Mouse (Mus musculus): ENCODE results near the gene Smurf2. TPM values are rescaled to one million over a fixed set of nuclear protein-coding genes. Genes with fewer than 3 reads are reported as not detected.
A peak's percentile ranks its signal among the peaks of the same experiment; 100 is the strongest.

Gene Smurf2
- polyA plus RNA-seq, 1 experiment = 13.7 TPM

DNA sequence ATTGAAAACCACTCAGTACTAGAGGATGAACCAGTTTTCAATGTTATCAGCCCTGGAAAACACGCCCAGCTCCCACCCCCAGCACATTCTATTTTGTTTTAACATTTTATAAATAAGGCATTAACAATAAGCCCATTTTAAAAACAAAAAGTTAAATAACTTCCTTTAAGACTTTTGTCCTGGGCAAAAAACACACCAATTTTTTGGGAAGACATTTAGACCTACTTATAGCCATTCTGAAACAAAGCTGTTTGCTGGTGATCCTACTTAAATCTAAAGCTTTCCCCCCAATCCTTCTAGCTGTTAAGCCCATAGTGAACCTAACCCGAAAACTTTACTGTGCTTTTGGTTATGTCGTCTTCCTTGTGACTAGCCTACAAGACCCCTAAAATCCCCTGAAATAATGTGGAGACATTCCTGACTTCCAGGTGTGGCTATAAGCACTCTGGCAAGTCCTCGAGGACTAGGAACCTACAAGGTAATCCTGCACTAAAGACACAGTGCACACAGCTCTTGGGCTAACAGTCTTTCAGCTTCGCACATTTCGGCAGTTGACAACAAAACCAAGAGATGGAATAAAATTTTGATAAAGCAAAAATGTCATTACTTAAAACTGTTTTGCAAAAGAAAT, 139.8 kb downstream of the Smurf2 start:
- TF ChIP-seq CTCF (IDR thresholded peaks at IDR 0.05; ENCODE audit: extremely low read depth, insufficient read depth, low read length) (no peak), POLR2A (IDR thresholded peaks at IDR 0.05; ENCODE audit: extremely low read depth, insufficient read depth, low read length) (no peak)
- Histone ChIP-seq H3K27ac (ENCODE audit: insufficient read depth, low read length) (no peak overlapping the region), H3K4me1 (ENCODE audit: control insufficient read depth, insufficient read depth, low read length) (peaks cover 3% of the 10 kb centered on the region; the same call in 1 of the 2 replicates), H3K4me3 (ENCODE audit: insufficient read depth, low read length) (no peak overlapping the region)

DNA sequence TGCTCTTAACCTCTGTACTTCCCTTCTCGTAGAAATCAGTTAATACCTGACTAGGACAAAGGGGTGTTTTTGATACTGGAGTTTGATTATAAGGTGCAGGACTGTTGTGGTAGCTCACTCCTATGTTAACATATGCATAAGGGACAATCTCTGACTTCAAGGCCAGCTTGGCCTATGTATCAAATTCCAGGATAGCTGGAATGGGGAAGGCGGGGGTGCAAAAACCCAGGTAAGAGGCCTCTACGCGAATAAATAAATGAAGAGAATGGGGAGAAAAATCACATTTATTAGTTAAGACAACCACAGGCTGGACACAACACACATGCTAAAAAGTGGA, 140.5 kb downstream of the Smurf2 start:
- Histone ChIP-seq H3K4me1 (ENCODE audit: control insufficient read depth, insufficient read depth, low read length) (peaks cover 3% of the 10 kb centered on the region; the same call in 1 of the 2 replicates), H3K27ac (ENCODE audit: insufficient read depth, low read length) (no peak overlapping the region), H3K4me3 (ENCODE audit: insufficient read depth, low read length) (no peak overlapping the region; the same call in 1 of the 2 replicates)
- TF ChIP-seq CTCF (IDR thresholded peaks at IDR 0.05; ENCODE audit: extremely low read depth, insufficient read depth, low read length) (no peak), POLR2A (IDR thresholded peaks at IDR 0.05; ENCODE audit: extremely low read depth, insufficient read depth, low read length) (no peak)

DNA sequence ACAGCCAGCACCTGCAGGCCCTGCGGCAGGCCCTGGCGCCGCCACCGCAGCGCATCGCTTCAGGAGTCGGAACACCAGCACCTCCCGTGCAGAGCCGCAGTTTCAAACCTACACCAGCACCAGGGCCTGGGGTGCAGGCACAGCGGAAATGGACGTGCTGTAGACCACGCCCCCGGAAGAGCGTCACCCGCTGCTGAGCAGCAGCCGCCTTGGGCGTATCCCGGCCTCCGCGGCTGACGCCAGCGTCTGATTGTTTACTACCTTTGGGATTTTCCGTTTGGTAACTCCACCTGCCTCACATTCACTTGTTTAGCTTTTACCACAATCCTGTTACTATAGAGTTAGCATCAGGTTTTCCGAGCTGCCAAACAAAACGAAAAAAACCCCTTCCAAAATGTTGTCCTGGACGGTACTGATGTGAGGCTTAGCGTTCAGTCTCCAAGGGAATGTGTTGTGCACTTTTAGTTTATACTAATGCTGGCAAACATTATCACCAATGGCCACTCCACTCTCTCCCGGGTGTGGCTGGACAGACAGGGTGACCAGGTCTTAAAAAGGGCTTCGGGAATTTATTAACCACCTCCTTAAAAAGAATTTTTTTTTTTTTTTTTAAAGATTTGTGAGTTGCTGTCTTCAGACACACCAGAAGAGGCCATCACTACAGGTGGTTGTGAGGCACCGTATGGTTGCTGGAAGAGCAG, 141.0 kb downstream of the Smurf2 start, which contains the start of gene Polg2:
Gene Polg2 (minus strand): TSS at position 150 of the 701 bp plus-strand sequence.
- Histone ChIP-seq H3K4me1 (ENCODE audit: control insufficient read depth, insufficient read depth, low read length) (peaks cover 3% of the 10 kb centered on the region; the same call in 1 of the 2 replicates), H3K4me3 (ENCODE audit: insufficient read depth, low read length) (peak within 1 kb of the TSS; percentile 63), H3K27ac (ENCODE audit: insufficient read depth, low read length) (peak within 1 kb of the TSS; percentile 67; the same call in 1 of the 2 replicates)
- TF ChIP-seq CTCF (IDR thresholded peaks at IDR 0.05; ENCODE audit: extremely low read depth, insufficient read depth, low read length) (no peak), POLR2A (IDR thresholded peaks at IDR 0.05; ENCODE audit: extremely low read depth, insufficient read depth, low read length) (peak; percentile 93)

DNA sequence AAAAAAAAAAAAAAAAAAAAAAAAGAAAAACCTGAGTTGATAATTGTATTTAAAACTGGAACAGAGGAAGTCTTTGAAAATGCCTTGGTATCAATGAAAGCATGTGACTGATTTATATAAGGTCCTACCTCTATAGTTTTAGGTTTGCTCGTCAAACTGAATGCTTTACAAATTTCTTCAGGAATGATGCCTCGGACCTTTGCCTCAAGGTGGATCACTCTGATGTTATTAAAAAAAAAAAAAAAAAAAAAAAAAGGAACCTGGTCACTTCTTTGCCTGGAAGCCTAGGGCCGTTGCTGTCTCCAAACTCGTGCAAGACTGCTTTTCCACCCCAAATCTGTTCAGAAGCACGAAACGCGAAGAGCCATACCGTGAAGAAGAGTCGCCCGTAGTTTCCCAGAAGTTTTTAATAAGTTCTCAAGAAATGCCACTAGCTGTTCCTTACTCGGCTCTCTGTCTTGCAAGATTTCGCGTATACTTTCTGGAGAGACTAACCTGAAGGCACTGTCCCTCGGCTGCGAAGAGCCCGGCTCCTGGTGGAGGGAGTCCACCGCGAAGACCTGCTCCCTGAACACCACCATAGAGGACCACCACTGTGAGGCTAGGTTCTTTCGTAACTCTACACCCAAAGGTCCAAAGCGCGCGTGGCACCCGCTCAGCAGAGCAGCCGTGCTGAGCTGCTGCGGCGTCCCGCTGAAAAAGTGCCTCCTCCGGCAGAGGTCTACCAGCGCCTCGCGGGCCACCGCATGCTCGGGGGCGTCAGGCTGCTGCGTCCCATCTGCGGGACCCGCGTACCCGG, 141.7 kb downstream of the Smurf2 start:
- Histone ChIP-seq H3K4me1 (ENCODE audit: control insufficient read depth, insufficient read depth, low read length) (peaks cover 3% of the 10 kb centered on the region; the same call in 1 of the 2 replicates), H3K27ac (ENCODE audit: insufficient read depth, low read length) (peak overlapping the region; percentile 67; the same call in 1 of the 2 replicates), H3K4me3 (ENCODE audit: insufficient read depth, low read length) (peak overlapping the region; percentile 63)
- TF ChIP-seq POLR2A (IDR thresholded peaks at IDR 0.05; ENCODE audit: extremely low read depth, insufficient read depth, low read length) = no peak
- TF ChIP-seq CTCF (IDR thresholded peaks at IDR 0.05; ENCODE audit: extremely low read depth, insufficient read depth, low read length) = no peak

DNA sequence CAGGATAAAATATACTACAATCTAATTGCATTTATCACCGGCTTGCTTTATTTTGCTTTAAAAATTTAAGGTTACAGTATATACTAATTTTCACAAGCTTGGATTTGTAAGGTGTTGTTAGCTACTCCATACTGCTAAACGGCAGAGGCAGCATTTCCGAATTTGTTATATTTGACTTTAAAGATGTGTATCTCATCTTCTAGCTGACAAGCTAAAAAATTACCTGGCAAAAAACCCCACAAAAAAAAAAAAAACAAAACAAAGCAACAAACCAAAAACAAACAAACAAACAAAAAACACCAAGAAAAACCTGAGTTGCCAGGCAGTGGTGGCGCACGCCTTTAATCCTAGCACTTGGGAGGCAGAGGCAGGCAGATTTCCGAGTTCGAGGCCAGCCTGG, 142.4 kb downstream of the Smurf2 start:
- Histone ChIP-seq H3K27ac (ENCODE audit: insufficient read depth, low read length) (no peak overlapping the region), H3K4me3 (ENCODE audit: insufficient read depth, low read length) (peak overlapping the region; percentile 63; the same call in 1 of the 2 replicates)
- no peak for TF ChIP-seq POLR2A (IDR thresholded peaks at IDR 0.05; ENCODE audit: extremely low read depth, insufficient read depth, low read length)
- no peak for TF ChIP-seq CTCF (IDR thresholded peaks at IDR 0.05; ENCODE audit: extremely low read depth, insufficient read depth, low read length)

DNA sequence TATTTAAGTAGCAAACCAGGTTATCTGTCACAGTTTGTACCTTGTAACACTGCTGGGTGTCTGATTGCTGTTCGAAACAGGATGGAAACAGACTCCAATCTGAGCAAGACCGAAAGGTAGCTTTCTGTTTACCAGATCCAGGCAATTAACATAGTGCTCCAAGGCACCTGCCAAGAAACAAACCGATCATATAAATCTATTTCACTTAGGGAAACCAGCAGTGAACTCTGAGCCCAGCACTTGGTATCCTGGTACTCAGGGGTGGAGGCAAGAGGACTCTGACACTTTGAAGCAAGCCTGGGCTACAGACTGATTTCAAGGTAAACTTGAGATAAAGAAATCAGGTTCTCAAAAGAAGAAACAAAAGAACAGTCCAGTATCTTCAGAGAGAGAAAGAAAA, 143.1 kb downstream of the Smurf2 start:
- no peak for TF ChIP-seq CTCF (IDR thresholded peaks at IDR 0.05; ENCODE audit: extremely low read depth, insufficient read depth, low read length)
- TF ChIP-seq POLR2A (IDR thresholded peaks at IDR 0.05; ENCODE audit: extremely low read depth, insufficient read depth, low read length) = no peak
- H3K27ac ChIP-seq (ENCODE audit: insufficient read depth, low read length) = no peak overlapping the region
- no peak overlapping the region for H3K4me3 ChIP-seq (ENCODE audit: insufficient read depth, low read length)
- H3K4me1 ChIP-seq (ENCODE audit: control insufficient read depth, insufficient read depth, low read length) = peaks cover 1% of the 10 kb centered on the region; the same call in 1 of the 2 replicates

More for the DNA sequence above, 142.4 kb downstream of the Smurf2 start:
- peaks cover 3% of the 10 kb centered on the region; the same call in 1 of the 2 replicates for H3K4me1 ChIP-seq (ENCODE audit: control insufficient read depth, insufficient read depth, low read length)

DNA sequence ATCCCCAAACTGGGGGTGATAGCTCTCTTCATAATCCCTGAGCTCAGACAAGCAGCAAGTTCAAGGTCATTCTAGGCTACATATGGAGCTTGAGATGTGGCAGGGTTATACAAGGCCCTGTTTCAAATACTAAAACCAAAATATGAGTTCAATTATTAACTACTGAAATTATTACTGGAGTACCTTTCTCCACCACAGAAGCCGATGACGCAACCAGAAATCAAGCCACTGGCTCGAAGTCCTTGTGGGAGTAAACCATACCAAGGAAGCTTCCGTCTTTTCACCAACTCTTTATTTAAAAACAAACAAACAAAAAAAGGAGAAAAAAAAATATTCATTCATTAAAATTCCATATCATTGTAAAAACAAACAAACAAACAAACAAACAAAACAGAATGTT, 143.6 kb downstream of the Smurf2 start:
- Histone ChIP-seq H3K27ac (ENCODE audit: insufficient read depth, low read length) (no peak overlapping the region), H3K4me3 (ENCODE audit: insufficient read depth, low read length) (no peak overlapping the region), H3K4me1 (ENCODE audit: control insufficient read depth, insufficient read depth, low read length) (peaks cover 1% of the 10 kb centered on the region; the same call in 1 of the 2 replicates)
- TF ChIP-seq CTCF (IDR thresholded peaks at IDR 0.05; ENCODE audit: extremely low read depth, insufficient read depth, low read length) = no peak
- no peak for TF ChIP-seq POLR2A (IDR thresholded peaks at IDR 0.05; ENCODE audit: extremely low read depth, insufficient read depth, low read length)

DNA sequence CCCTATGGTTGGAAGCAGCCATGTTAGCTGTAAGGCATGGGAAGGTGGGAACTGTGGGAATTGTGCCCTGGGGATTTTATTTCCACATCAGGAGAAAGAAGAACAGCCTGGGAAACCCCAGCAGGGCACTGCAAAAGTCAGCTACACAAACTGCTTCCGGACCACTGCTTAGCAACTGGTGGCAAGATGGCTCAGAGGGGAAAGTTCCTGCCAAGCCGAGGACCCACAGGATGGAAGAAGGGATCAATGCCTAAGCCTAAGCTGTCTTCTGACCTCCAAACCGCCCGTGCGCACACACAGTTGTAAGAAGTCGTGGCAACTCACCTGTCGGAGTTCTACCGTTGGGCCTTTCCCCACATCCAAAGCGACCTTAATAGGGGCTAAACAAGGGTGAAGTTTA, 147.5 kb downstream of the Smurf2 start:
- Histone ChIP-seq H3K27ac (ENCODE audit: insufficient read depth, low read length) (no peak overlapping the region), H3K4me1 (ENCODE audit: control insufficient read depth, insufficient read depth, low read length) (no peaks in the 10 kb centered on the region), H3K4me3 (ENCODE audit: insufficient read depth, low read length) (no peak overlapping the region)
- TF ChIP-seq CTCF (IDR thresholded peaks at IDR 0.05; ENCODE audit: extremely low read depth, insufficient read depth, low read length) (no peak), POLR2A (IDR thresholded peaks at IDR 0.05; ENCODE audit: extremely low read depth, insufficient read depth, low read length) (no peak)

All from cortical plate, adult 2 months (tissue).